ENCODE assay signal across 9 mouse cellular contexts in genomic region chr7:83477661-83478121, GRCm38 (mm10).
DNase-seq lines count a peak whose midpoint lies in the region; ATAC-seq and TF ChIP-seq lines count a peak whose summit lies in the region.
"Had no signal": no experiment of that assay in that cellular context is flagged by ENCODE, and none has a peak within 500 bp of the region (broad histone marks: within the 10 kb centered on the region; RNA-seq: fewer than 3 reads in every experiment).

No protein-coding gene starts in this region.

- H3K27me3 ChIP-seq in kidney, adult 2 months (replicated peaks; ENCODE audit: control insufficient read depth, insufficient read depth, low read length) = no peaks in the 10 kb centered on the region
- H3K27me3 ChIP-seq in limb, embryonic 12.5 days = no peaks in the 10 kb centered on the region
- H3K27me3 ChIP-seq in thymus, adult 2 months (ENCODE audit: control insufficient read depth, insufficient read depth, low read length) = no peaks in the 10 kb centered on the region

- 41% methylated on average over 7 of the region's 7 CpGs for WGBS in kidney, adult 2 months
- WGBS in limb, embryonic 12.5 days = 22% methylated on average over 7 of the region's 7 CpGs
- WGBS in thymus, adult 2 months = 89% methylated on average over 7 of the region's 7 CpGs

- peak; percentile 5 for DNase-seq in kidney, adult 2 months
- DNase-seq in kidney, postnatal 36 days = no peak
- DNase-seq in cerebellum, postnatal 36 days = peak; percentile 32 to 35
- DNase-seq in thymus, adult 2 months = no peak

- H3K27ac ChIP-seq in kidney, adult 2 months (ENCODE audit: insufficient read depth, low read depth, low read length) = no peak overlapping the region
- peak overlapping the region; percentile 94 for H3K27ac ChIP-seq in limb, embryonic 12.5 days
- H3K27ac ChIP-seq in thymus, adult 2 months (ENCODE audit: control insufficient read depth, insufficient read depth, low read length) = no peak overlapping the region

- no peaks in the 10 kb centered on the region for H3K4me1 ChIP-seq in kidney, adult 2 months (ENCODE audit: control insufficient read depth, insufficient read depth, low read length)
- peaks cover 63% of the 10 kb centered on the region for H3K4me1 ChIP-seq in limb, embryonic 12.5 days (replicated peaks)
- no peaks in the 10 kb centered on the region for H3K4me1 ChIP-seq in thymus, adult 2 months (replicated peaks; ENCODE audit: control insufficient read depth, insufficient read depth, low read length)

- peak overlapping the region; percentile 23; the same call in 1 of the 2 replicates for H3K4me2 ChIP-seq in limb, embryonic 12.5 days

- peak; percentile 42; the same call in 1 of the 2 replicates for ATAC-seq in cerebellum, adult (ENCODE audit: insufficient number of reproducible peaks, low FRiP score, low TSS enrichment)
- ATAC-seq in limb, embryonic 12.5 days (ENCODE audit: insufficient number of reproducible peaks, insufficient read depth, low FRiP score, low TSS enrichment, low read depth) = peak; percentile 63; the same call in 1 of the 2 replicates
- no peak for ATAC-seq in CD4-positive, CD25-positive, alpha-beta regulatory T cell, adult 4 months
- no peak for ATAC-seq in monocyte, adult 5-6 weeks (replicated peaks; ENCODE audit: insufficient number of reproducible peaks, low FRiP score, low TSS enrichment, poor library complexity, severe bottlenecking)
- ATAC-seq: Patski had no signal

- H3K9me3 ChIP-seq in limb, embryonic 12.5 days = no peaks in the 10 kb centered on the region

- TF ChIP-seq CTCF in kidney, adult 2 months (conservative IDR thresholded peaks at IDR 0.05; ENCODE audit: insufficient read depth, insufficient read length, low read depth, low read length) = no peak
- no peak for TF ChIP-seq CTCF in thymus, adult 2 months (IDR thresholded peaks at IDR 0.05; ENCODE audit: borderline replicate concordance, control insufficient read depth, extremely low read depth, insufficient read depth, low read length, poor library complexity)

- H3K36me3 ChIP-seq in kidney, adult 2 months (ENCODE audit: control insufficient read depth, insufficient read depth, low read length) = no peaks in the 10 kb centered on the region
- H3K36me3 ChIP-seq in limb, embryonic 12.5 days = no peaks in the 10 kb centered on the region
- no peaks in the 10 kb centered on the region for H3K36me3 ChIP-seq in thymus, adult 2 months (ENCODE audit: control insufficient read depth, insufficient read depth, low read length)

- no peak overlapping the region for H3K9ac ChIP-seq in limb, embryonic 12.5 days (replicated peaks)

- no peak overlapping the region for H3K4me3 ChIP-seq in kidney, adult 2 months (ENCODE audit: insufficient read depth, low read depth, low read length)
- no peak overlapping the region for H3K4me3 ChIP-seq in limb, embryonic 12.5 days (replicated peaks)
- H3K4me3 ChIP-seq in thymus, adult 2 months (ENCODE audit: control insufficient read depth, insufficient read depth, low read length) = no peak overlapping the region

- no peak for TF ChIP-seq POLR2A in kidney, adult 2 months (IDR thresholded peaks at IDR 0.05; ENCODE audit: low read depth, low read length)
- TF ChIP-seq POLR2A in thymus, adult 2 months (IDR thresholded peaks at IDR 0.05; ENCODE audit: control insufficient read depth, extremely low read depth, insufficient read depth, low read length, poor library complexity) = no peak

Comparison
In these comparisons a context has a peak if more than half of its experiments do, and no peak if none do; other contexts are left out.
1. DNase-seq: peak in kidney, adult 2 months (single experiment) and cerebellum, postnatal 36 days (2 of 2); none in kidney, postnatal 36 days (0 of 2) and thymus, adult 2 months (single experiment).
2. ATAC-seq: peak in cerebellum, adult (single experiment) and limb, embryonic 12.5 days (single experiment); none in CD4-positive, CD25-positive, alpha-beta regulatory T cell, adult 4 months (single experiment) and monocyte, adult 5-6 weeks (single experiment).